Mouse (Mus musculus) embryonic facial prominence, embryonic 13.5 days (tissue): ENCODE results near the gene Mybpc2. TPM values are rescaled to one million over a fixed set of nuclear protein-coding genes. Genes with fewer than 3 reads are reported as not detected.

Source experiments
- ATAC-seq: fragments of 200-750 bp; cut with Nextera tagmentation; 2 replicates; pipeline ENCODE4 v1.8.0; 2017; ENCODE audit warnings: low read depth; ENCODE audit not compliant: insufficient number of reproducible peaks, insufficient read depth, low FRiP score, low TSS enrichment
- H3K27ac ChIP-seq: fragments of 300-500 bp; sonication (generic); 2 replicates; pipeline ENCODE4 v1.5.1; 2015; ENCODE audit warnings: moderate library complexity, mild to moderate bottlenecking, inconsistent platforms
- H3K27me3 ChIP-seq: fragments of 300-500 bp; sonication (generic); 2 replicates; pipeline ENCODE4 v1.6.1; 2015; ENCODE audit warnings: mild to moderate bottlenecking, inconsistent platforms
- H3K36me3 ChIP-seq: fragments of 300-500 bp; sonication (generic); 2 replicates; pipeline ENCODE4 v1.6.1; 2015; ENCODE audit warnings: mild to moderate bottlenecking, inconsistent platforms
- H3K4me1 ChIP-seq: fragments of 300-500 bp; sonication (generic); 2 replicates; pipeline ENCODE4 v1.6.1; 2015; ENCODE audit warnings: inconsistent platforms
- H3K4me2 ChIP-seq: fragments of 300-500 bp; sonication (generic); 2 replicates; pipeline ENCODE4 v1.6.1; 2015; ENCODE audit warnings: moderate library complexity, mild to moderate bottlenecking, inconsistent platforms
- H3K4me3 ChIP-seq: fragments of 300-500 bp; sonication (generic); 2 replicates; pipeline ENCODE4 v1.5.1; 2015; ENCODE audit warnings: mild to moderate bottlenecking, inconsistent platforms
- H3K9ac ChIP-seq: fragments of 300-500 bp; sonication (generic); 2 replicates; pipeline ENCODE4 v1.6.1; 2015; ENCODE audit warnings: mild to moderate bottlenecking, inconsistent platforms
- H3K9me3 ChIP-seq: fragments of 300-500 bp; sonication (generic); 2 replicates; pipeline ENCODE4 v1.6.1; 2016; ENCODE audit warnings: inconsistent platforms
- WGBS: fragments of 180-500 bp; shearing (Covaris S2); methylation state at CpG from one replicate; pipeline ENCODE4 v1.1.7; 2015; ENCODE audit warnings: mixed read lengths; 5-methylcytosine and 5-hydroxymethylcytosine counted together
- microRNA-seq: library from miRNA; unstranded; fragments of <30 nt; microRNA quantifications from one replicate; pipeline ENCODE4, GENCODE M21; 2016
- polyA plus RNA-seq: library from polyadenylated mRNA; unstranded; fragments of >200 nt; fragmentation: Nextera tagmentation; extraction: Ambion mirVana; gene quantifications from 2 replicates; pipeline ENCODE4 v1.2.1, GENCODE M21; 2015

Gene Mybpc2
- polyA plus RNA-seq, 1 experiment from 2014 or later: 0.13 TPM

DNA sequence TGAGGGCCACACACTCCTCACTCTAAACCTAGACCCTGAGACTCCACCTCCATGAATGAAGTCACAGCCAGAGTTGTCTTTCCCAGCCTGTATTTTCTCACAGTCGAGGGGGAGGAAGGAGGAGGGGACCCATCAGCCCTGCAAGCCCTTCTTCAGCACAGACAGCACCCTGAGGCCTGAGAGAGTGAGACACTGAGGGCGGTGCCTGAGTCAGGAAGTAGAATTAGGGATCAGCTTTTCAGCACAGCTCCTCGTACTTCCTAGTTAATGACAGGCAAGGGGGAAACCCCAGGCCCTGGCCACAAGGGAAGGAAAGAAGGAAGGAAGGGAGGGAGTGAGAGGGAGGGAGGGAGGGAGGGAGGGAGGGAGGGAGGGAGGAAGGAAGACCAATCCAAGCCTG is 71.2 kb downstream of the Mybpc2 start:
- ATAC-seq: no peak
- 1% methylated on average over 3 of the region's 3 CpGs for WGBS

More for the DNA sequence above, 71.2 kb downstream of the Mybpc2 start:
- Histone ChIP-seq H3K9me3 (no peaks in the 10 kb centered on the region), H3K9ac (no peak overlapping the region), H3K27ac (no peak overlapping the region), H3K4me2 (no peak overlapping the region), H3K36me3 (peaks cover 10% of the 10 kb centered on the region; the same call in 1 of the 2 replicates), H3K4me1 (no peaks in the 10 kb centered on the region; the same call in 1 of the 2 replicates), H3K27me3 (no peaks in the 10 kb centered on the region; the same call in 1 of the 2 replicates), H3K4me3 (no peak overlapping the region)

Small RNAs within 50 kb of the gene (microRNA-seq; reads per million reads assigned to microRNA genes)
- not detected for gene Mir7052
- gene Mir7053: not detected

Other genes starting within 250 kb of the Mybpc2 start
- gene Clec11a, start 217.8 kb downstream of the Mybpc2 start, polyA plus RNA-seq: 9.1 and 11.9 TPM in 2 replicates
- gene Shank1, start 214.4 kb downstream of the Mybpc2 start, polyA plus RNA-seq: 5.5 and 6.8 TPM in 2 replicates
- 4.1 and 4.9 TPM in 2 replicates for gene Syt3, start 140.6 kb downstream of the Mybpc2 start, polyA plus RNA-seq
- 0.19 and 1.4 TPM in 2 replicates for gene 1700008O03Rik, start 138.8 kb downstream of the Mybpc2 start, polyA plus RNA-seq
- gene Lrrc4b, start 95.6 kb downstream of the Mybpc2 start, polyA plus RNA-seq: 1.5 and 1.6 TPM in 2 replicates
- gene Aspdh, start 59.3 kb downstream of the Mybpc2 start, polyA plus RNA-seq: 0.69 and 2.2 TPM in 2 replicates
- 93.6 and 106 TPM in 2 replicates for gene Josd2, start 56.7 kb downstream of the Mybpc2 start, polyA plus RNA-seq
- 126 and 129 TPM in 2 replicates for gene Emc10, start 28.1 kb downstream of the Mybpc2 start, polyA plus RNA-seq
- gene Fam71e1, start 28.1 kb downstream of the Mybpc2 start, polyA plus RNA-seq: 19.9 and 22.4 TPM in 2 replicates
- 0.60 and 0.94 TPM in 2 replicates for gene Spib, start 7.4 kb upstream of the Mybpc2 start, polyA plus RNA-seq
- 94.4 and 104 TPM in 2 replicates for gene Pold1, start 24.2 kb upstream of the Mybpc2 start, polyA plus RNA-seq
- 72.3 and 80.1 TPM in 2 replicates for gene Nr1h2, start 29.3 kb upstream of the Mybpc2 start, polyA plus RNA-seq
- 1.1 and 1.8 TPM in 2 replicates for gene Napsa, start 47.7 kb upstream of the Mybpc2 start, polyA plus RNA-seq
- 0.72 and 1.8 TPM in 2 replicates for gene Kcnc3, start 66.0 kb upstream of the Mybpc2 start, polyA plus RNA-seq
- gene Myh14, start 146.2 kb upstream of the Mybpc2 start, polyA plus RNA-seq: 11.8 and 12.2 TPM in 2 replicates
- not detected in 2 replicates for gene Izumo2, start 184.1 kb upstream of the Mybpc2 start, polyA plus RNA-seq
- gene Vrk3, start 223.8 kb upstream of the Mybpc2 start, polyA plus RNA-seq: 32.2 and 35.9 TPM in 2 replicates
- 2.0 and 2.3 TPM in 2 replicates for gene Zfp473, start 226.4 kb upstream of the Mybpc2 start, polyA plus RNA-seq